Mouse (Mus musculus) E14TG2a.4 (cell line): ENCODE data around the gene Opn4.

Experiments
- CTCF ChIP-seq: conservative IDR thresholded peaks from 2 replicates; pipeline ENCODE4 v1.5.1; 2014; ENCODE audit warnings: low read length
- NANOG ChIP-seq: IDR thresholded peaks from 2 replicates; pipeline ENCODE4 v1.6.1; 2014; ENCODE audit warnings: borderline replicate concordance, low read length, mixed read lengths
- POU5F1 ChIP-seq: IDR thresholded peaks from 2 replicates; pipeline ENCODE4 v1.6.1; 2014; ENCODE audit warnings: low read length, borderline replicate concordance

- TF ChIP-seq CTCF (no peak), POU5F1 (no peak), NANOG (no peak)
Observed at GRCm38 (mm10) chr14:34554047-34554446, 45.9 kb downstream of the Opn4 start.
